Mouse (Mus musculus) MEL (cell line): ENCODE data around the gene 2510009E07Rik. TPM values are rescaled to one million over a fixed set of nuclear protein-coding genes. Genes with fewer than 3 reads are reported as not detected.

Source experiments
- DNase-seq: peaks from one replicate; pipeline ENCODE4 v3.0.0; 2011; ENCODE audit warnings: low read depth, low spot score
- H3K27ac ChIP-seq: 2 replicates; pipeline ENCODE4 v1.5.1; 2012; ENCODE audit warnings: low read depth, mild to moderate bottlenecking, control low read depth, low read length, moderate library complexity; ENCODE audit not compliant: control insufficient read depth
- H3K27me3 ChIP-seq, 2 experiments: fragments of 150-350 bp in 1 of 2; sonication (generic) in 1 of 2; 2 replicates each; pipeline ENCODE4 v1.6.1; 2012; ENCODE audit warnings: low read length in 2 of 2, mild to moderate bottlenecking in 2 of 2, improper control_type of control experiment in 1 of 2, moderate library complexity in 1 of 2; ENCODE audit not compliant: insufficient read depth in 2 of 2, control insufficient read depth in 1 of 2
- H3K36me3 ChIP-seq, 2 experiments: 2 replicates each; pipeline ENCODE4 v1.6.1; 2012 to 2014; ENCODE audit warnings: low read length in 2 of 2, improper control_type of control experiment in 1 of 2, inconsistent platforms in 1 of 2, mild to moderate bottlenecking in 1 of 2; ENCODE audit not compliant: insufficient read depth in 2 of 2, control insufficient read depth in 1 of 2
- H3K4me1 ChIP-seq, 2 experiments: fragments of 150-350 bp in 1 of 2; sonication (generic) in 1 of 2; 2 replicates each; pipeline ENCODE4 v1.6.1; 2012; ENCODE audit warnings: low read length in 2 of 2, improper control_type of control experiment in 1 of 2, mild to moderate bottlenecking in 1 of 2; ENCODE audit not compliant: insufficient read depth in 2 of 2, control insufficient read depth in 1 of 2
- H3K4me3 ChIP-seq, 2 experiments: fragments of 150-350 bp in 1 of 2; sonication (generic) in 1 of 2; 2 replicates each; pipeline ENCODE4 v1.5.1; 2012; ENCODE audit warnings: low read depth in 2 of 2, low read length in 2 of 2, mild to moderate bottlenecking in 2 of 2, moderate library complexity in 2 of 2, control low read depth in 1 of 2, improper control_type of control experiment in 1 of 2; ENCODE audit not compliant: control insufficient read depth in 1 of 2, insufficient read depth in 1 of 2
- H3K79me2 ChIP-seq: 2 replicates; pipeline ENCODE4 v1.6.1; 2012; ENCODE audit warnings: mild to moderate bottlenecking, low read length, moderate library complexity; ENCODE audit not compliant: control insufficient read depth, poor library complexity, insufficient read depth
- H3K9ac ChIP-seq: 2 replicates; pipeline ENCODE4 v1.6.1; 2012; ENCODE audit warnings: low read depth, mild to moderate bottlenecking, control low read depth, low read length, moderate library complexity; ENCODE audit not compliant: control insufficient read depth, poor library complexity, severe bottlenecking
- H3K9me3 ChIP-seq: fragments of 150-350 bp; sonication (generic); replicated peaks from 2 replicates; pipeline ENCODE4 v1.6.1; 2012; ENCODE audit warnings: mild to moderate bottlenecking, low read length, improper control_type of control experiment, moderate library complexity; ENCODE audit not compliant: insufficient read depth
- CHD2 ChIP-seq: IDR thresholded peaks from 2 replicates; pipeline ENCODE4 v1.6.1; 2011; ENCODE audit warnings: low read length, improper control_type of control experiment
- CTCF ChIP-seq, 3 experiments: IDR thresholded peaks in 2 of 3; conservative IDR thresholded peaks in 1 of 3; 2 replicates each; pipeline ENCODE4 v1.5.1; 2011 to 2012; ENCODE audit warnings: low read length in 3 of 3, low read depth in 2 of 3, mild to moderate bottlenecking in 2 of 3, improper control_type of control experiment in 1 of 3, inconsistent platforms in 1 of 3, mixed read lengths in 1 of 3, moderate library complexity in 1 of 3; ENCODE audit not compliant: control insufficient read depth in 1 of 3, insufficient read depth in 1 of 3, poor library complexity in 1 of 3, severe bottlenecking in 1 of 3
- EP300 ChIP-seq, 2 experiments: IDR thresholded peaks; 2 replicates each; pipeline ENCODE4 v1.6.1; 2011; ENCODE audit warnings: improper control_type of control experiment in 2 of 2, low read length in 2 of 2, low read depth in 1 of 2, mild to moderate bottlenecking in 1 of 2
- ETS1 ChIP-seq: IDR thresholded peaks from 2 replicates; pipeline ENCODE4 v1.6.1; 2012; ENCODE audit warnings: low read depth, mild to moderate bottlenecking, inconsistent platforms, low read length, improper control_type of control experiment, moderate library complexity
- GABPA ChIP-seq: IDR thresholded peaks from 2 replicates; pipeline ENCODE4 v1.6.1; 2012; ENCODE audit warnings: low read depth, mild to moderate bottlenecking, inconsistent platforms, low read length, improper control_type of control experiment, moderate library complexity
- GATA1 ChIP-seq: IDR thresholded peaks from 2 replicates; pipeline ENCODE4 v1.6.1; 2011; ENCODE audit warnings: low read depth, low read length, improper control_type of control experiment
- KAT2A ChIP-seq: conservative IDR thresholded peaks from 2 replicates; pipeline ENCODE4 v1.6.1; 2012; ENCODE audit warnings: low read depth, low read length, improper control_type of control experiment, inconsistent platforms
- MAX ChIP-seq: IDR thresholded peaks from 2 replicates; pipeline ENCODE4 v1.6.1; 2011; ENCODE audit warnings: low read length, improper control_type of control experiment
- MEF2A ChIP-seq: IDR thresholded peaks from 2 replicates; pipeline ENCODE4 v1.6.1; 2014; ENCODE audit warnings: low read depth, mild to moderate bottlenecking, inconsistent platforms, low read length, improper control_type of control experiment; ENCODE audit not compliant: poor library complexity, insufficient replicate concordance, severe bottlenecking; ENCODE audit errors: extremely low read depth
- MYB ChIP-seq: IDR thresholded peaks from 2 replicates; pipeline ENCODE4 v1.6.1; 2011; ENCODE audit warnings: mild to moderate bottlenecking, low read depth, low read length, improper control_type of control experiment
- MYC ChIP-seq: IDR thresholded peaks from 2 replicates; pipeline ENCODE4 v1.6.1; 2011; ENCODE audit warnings: low read depth, mild to moderate bottlenecking, low read length, improper control_type of control experiment, moderate library complexity
- NRF1 ChIP-seq: IDR thresholded peaks from 2 replicates; pipeline ENCODE4 v1.6.1; 2014; ENCODE audit warnings: low read depth, mild to moderate bottlenecking, inconsistent platforms, low read length, improper control_type of control experiment, moderate library complexity; ENCODE audit not compliant: poor library complexity, insufficient read depth, severe bottlenecking
- POLR2A ChIP-seq, 2 experiments: IDR thresholded peaks; 2 replicates each; pipeline ENCODE4 v1.6.1; 2011 to 2012; ENCODE audit warnings: low read length in 2 of 2, mild to moderate bottlenecking in 2 of 2, control low read depth in 1 of 2, improper control_type of control experiment in 1 of 2, low read depth in 1 of 2, moderate library complexity in 1 of 2; ENCODE audit not compliant: control insufficient read depth in 1 of 2, insufficient read depth in 1 of 2, poor library complexity in 1 of 2
- POLR2AphosphoS2 ChIP-seq: IDR thresholded peaks from 2 replicates; pipeline ENCODE4 v1.6.1; 2011; ENCODE audit warnings: low read length, improper control_type of control experiment
- POLR2AphosphoS5 ChIP-seq: IDR thresholded peaks from 2 replicates; pipeline ENCODE4 v1.6.1; 2012; ENCODE audit warnings: low read depth, borderline replicate concordance, mild to moderate bottlenecking, inconsistent platforms, low read length, moderate library complexity, mixed read lengths
- SMC3 ChIP-seq: IDR thresholded peaks from 2 replicates; pipeline ENCODE4 v1.6.1; 2011; ENCODE audit warnings: low read depth, low read length, improper control_type of control experiment
- TBP ChIP-seq: IDR thresholded peaks from 2 replicates; pipeline ENCODE4 v1.8.0; 2011; ENCODE audit warnings: low read depth, low read length, improper control_type of control experiment
- TCF12 ChIP-seq: IDR thresholded peaks from 2 replicates; pipeline ENCODE4 v1.6.1; 2014; ENCODE audit warnings: low read depth, mild to moderate bottlenecking, inconsistent platforms, low read length, improper control_type of control experiment, moderate library complexity
- UBTF ChIP-seq: IDR thresholded peaks from 2 replicates; pipeline ENCODE4 v1.6.1; 2012; ENCODE audit warnings: low read depth, mild to moderate bottlenecking, inconsistent platforms, low read length, improper control_type of control experiment, moderate library complexity, borderline replicate concordance; ENCODE audit not compliant: insufficient read depth
- USF1 ChIP-seq: IDR thresholded peaks from 2 replicates; pipeline ENCODE4 v1.6.1; 2014; ENCODE audit warnings: low read depth, mild to moderate bottlenecking, inconsistent platforms, low read length, improper control_type of control experiment, moderate library complexity
- USF2 ChIP-seq, 2 experiments: IDR thresholded peaks; 2 replicates each; pipeline ENCODE4 v1.6.1; 2011 to 2012; ENCODE audit warnings: improper control_type of control experiment in 2 of 2, low read length in 2 of 2, borderline replicate concordance in 1 of 2, inconsistent platforms in 1 of 2, low read depth in 1 of 2, mild to moderate bottlenecking in 1 of 2; ENCODE audit not compliant: insufficient read depth in 1 of 2
- ZMIZ1 ChIP-seq: IDR thresholded peaks from 2 replicates; pipeline ENCODE4 v1.6.1; 2012; ENCODE audit warnings: low read depth, mild to moderate bottlenecking, inconsistent platforms, low read length, improper control_type of control experiment, moderate library complexity
- polyA plus RNA-seq, 2 experiments: library from polyadenylated mRNA; stranded (reverse) in 1 of 2; unstranded in 1 of 2; fragments of >175 nt in 1 of 2; fragments of >200 nt in 1 of 2; gene quantifications; 2 replicates each; pipeline versions ENCODE4 v1.2.1 to v1.2.4; 2012; ENCODE audit warnings: low replicate concordance in 2 of 2, low read depth in 1 of 2; ENCODE audit not compliant: insufficient read length in 2 of 2, insufficient read depth in 1 of 2, missing spikeins in 1 of 2
- total RNA-seq: library from RNA; depleted of rRNA; stranded (reverse); fragments of 300-350 nt; gene quantifications from 2 replicates; pipeline ENCODE4 v1.2.3, GENCODE M21; 2012

The 2510009E07Rik gene
- total and polyA plus RNA-seq, 3 experiments = not detected

- Histone ChIP-seq H3K4me1 (peaks cover 6 to 18% of the 10 kb centered on the region in 2 experiments), H3K9me3 (no peaks in the 10 kb centered on the region), H3K36me3 (peaks cover 0 to 9% of the 10 kb centered on the region in 2 experiments; a peak in 2 of 4 replicates), H3K27ac (no peak overlapping the region), H3K79me2 (no peaks in the 10 kb centered on the region), H3K9ac (no peak overlapping the region), H3K4me3 (no peak overlapping the region), H3K27me3 (no peaks in the 10 kb centered on the region)
- DNase-seq = no peak
- TF ChIP-seq GATA1 = no peak
- TF ChIP-seq POLR2A (IDR thresholded peaks at IDR 0.05; ENCODE audit: control insufficient read depth in 1 of 2, insufficient read depth in 1 of 2, low read depth in 1 of 2, low read length in 2 of 2, poor library complexity in 1 of 2) = no peak
- TF ChIP-seq MYC = no peak
- TF ChIP-seq GABPA = no peak
- no peak for TF ChIP-seq SMC3
- TF ChIP-seq ZMIZ1 = no peak
- TF ChIP-seq POLR2AphosphoS5 = no peak
- no peak for TF ChIP-seq POLR2AphosphoS2
- no peak for TF ChIP-seq ETS1
- no peak for TF ChIP-seq TBP
- TF ChIP-seq USF2 (IDR thresholded peaks at IDR 0.05; ENCODE audit: borderline replicate concordance in 1 of 2, insufficient read depth in 1 of 2, low read depth in 1 of 2, low read length in 2 of 2) = no peak
- TF ChIP-seq USF1 = no peak
Measured at GRCm38 (mm10) chr16:21637201-21637819, 57.2 kb downstream of the 2510009E07Rik start.

DNA sequence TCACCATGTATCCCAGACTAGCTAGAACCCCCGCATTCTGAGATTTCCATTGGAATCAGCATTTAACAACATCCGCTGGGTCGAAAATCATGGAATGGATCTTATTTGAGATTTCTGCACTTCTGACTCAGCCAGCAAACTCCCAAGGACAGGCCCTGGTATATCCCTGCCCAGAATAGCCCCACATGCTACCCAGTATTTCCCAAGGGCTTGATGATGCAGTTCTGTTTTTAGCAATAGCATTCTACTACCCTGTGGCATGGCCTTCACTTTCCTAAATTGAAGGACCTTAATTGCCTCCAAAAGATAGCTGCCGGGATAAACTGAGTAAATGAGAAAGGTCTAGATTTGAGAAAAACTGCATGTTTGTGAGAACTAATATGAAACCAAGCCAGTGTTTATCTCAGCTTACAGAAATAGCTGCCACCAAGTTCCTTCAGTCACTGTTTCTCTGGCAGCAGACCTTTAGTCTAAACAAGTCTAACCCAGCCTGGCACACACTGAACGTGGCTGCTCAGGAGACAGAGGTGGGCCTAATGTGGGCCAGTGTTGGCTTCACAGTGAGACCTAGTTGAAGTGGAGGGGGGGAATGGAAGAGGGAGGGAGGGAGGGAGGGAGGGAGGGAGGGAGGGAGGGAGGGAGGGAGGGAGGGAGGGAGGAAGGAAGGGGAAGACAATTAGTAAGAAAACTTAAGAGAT lies 58.2 kb downstream of the 2510009E07Rik start:
- Histone ChIP-seq H3K9me3 (no peaks in the 10 kb centered on the region), H3K36me3 (no peaks in the 10 kb centered on the region), H3K27ac (no peak overlapping the region), H3K4me1 (peaks cover 0 to 8% of the 10 kb centered on the region in 2 experiments; a peak in 2 of 4 replicates), H3K79me2 (no peaks in the 10 kb centered on the region), H3K27me3 (no peaks in the 10 kb centered on the region), H3K9ac (no peak overlapping the region), H3K4me3 (no peak overlapping the region)
- no peak for DNase-seq
- TF ChIP-seq MYC (no peak), MEF2A (no peak), POLR2AphosphoS5 (no peak), EP300 (IDR thresholded peaks at IDR 0.05; ENCODE audit: low read depth in 1 of 2, low read length in 2 of 2) (no peak), UBTF (no peak), CTCF (IDR thresholded peaks at IDR 0.05 in 2 of 3, conservative IDR thresholded peaks at IDR 0.05 in 1 of 3; ENCODE audit: control insufficient read depth in 1 of 3, insufficient read depth in 1 of 3, low read depth in 2 of 3, low read length in 3 of 3, poor library complexity in 1 of 3, severe bottlenecking in 1 of 3) (no peak), TCF12 (no peak), MAX (no peak), CHD2 (no peak), POLR2A (IDR thresholded peaks at IDR 0.05; ENCODE audit: control insufficient read depth in 1 of 2, insufficient read depth in 1 of 2, low read depth in 1 of 2, low read length in 2 of 2, poor library complexity in 1 of 2) (no peak), KAT2A (no peak), MYB (no peak), NRF1 (no peak)
